8 mouse cellular contexts compared by ENCODE assay signal in genomic region chr12:3641931-3642330, GRCm38 (mm10).
DNase-seq lines count a peak whose midpoint lies in the region; ATAC-seq and TF ChIP-seq lines count a peak whose summit lies in the region.

No protein-coding gene starts in this region.

- H3K36me3 ChIP-seq in lung, embryonic 14.5 days (ENCODE audit: insufficient read depth): no peaks in the 10 kb centered on the region

- no peak overlapping the region for H3K4me2 ChIP-seq in lung, embryonic 14.5 days

- H3K9ac ChIP-seq in lung, embryonic 14.5 days: no peak overlapping the region

- TF ChIP-seq POLR2A in cerebellum, adult 2 months (IDR thresholded peaks at IDR 0.05; ENCODE audit: borderline replicate concordance, insufficient read depth, low read length): no peak

- WGBS in lung, embryonic 14.5 days: 48% methylated on average over 3 of the region's 3 CpGs
- WGBS in cerebellum, adult 2 months: 62% methylated on average over 3 of the region's 3 CpGs

- H3K27me3 ChIP-seq in lung, embryonic 14.5 days (ENCODE audit: insufficient read depth, low read length): no peaks in the 10 kb centered on the region
- no peaks in the 10 kb centered on the region for H3K27me3 ChIP-seq in cerebellum, adult 2 months (ENCODE audit: control insufficient read depth, insufficient read depth, low read length)

- no peak overlapping the region for H3K27ac ChIP-seq in lung, embryonic 14.5 days (ENCODE audit: low read depth)
- no peak overlapping the region for H3K27ac ChIP-seq in cerebellum, adult 2 months (ENCODE audit: insufficient read depth, low read length)

- DNase-seq in heart, postnatal 4 days: peak; percentile 25
- no peak for DNase-seq in heart, adult 9 months (ENCODE audit: low spot score in 2 of 2)
- DNase-seq in c-Kit-positive CD71-positive TER-119-negative erythroid progenitor cells, embryonic 14.5 days (ENCODE audit: low read depth): peak; percentile 32
- DNase-seq in lung, embryonic 14.5 days: peak; percentile 34
- DNase-seq in urinary bladder, postnatal 36 days (ENCODE audit: low spot score in 2 of 2): no peak
- DNase-seq in cerebellum, adult 2 months: no peak
- no peak for DNase-seq in testis, postnatal 10 days (ENCODE audit: low spot score)

- peak; percentile 54 for ATAC-seq in CD4-positive, CD25-positive, alpha-beta regulatory T cell, adult 4 months
- ATAC-seq in lung, embryonic 14.5 days (ENCODE audit: insufficient read depth): no peak

- TF ChIP-seq CTCF in lung, embryonic 14.5 days (IDR thresholded peaks at IDR 0.05; ENCODE audit: low read depth): peak; percentile 54
- TF ChIP-seq CTCF in cerebellum, adult 2 months (IDR thresholded peaks at IDR 0.05; ENCODE audit: borderline replicate concordance, insufficient read depth, low read depth, low read length): no peak

- no peak overlapping the region for H3K4me3 ChIP-seq in lung, embryonic 14.5 days (ENCODE audit: low read depth, low read length)
- H3K4me3 ChIP-seq in cerebellum, adult 2 months (replicated peaks; ENCODE audit: insufficient read depth, low read depth, low read length): no peak overlapping the region

- no peaks in the 10 kb centered on the region for H3K4me1 ChIP-seq in lung, embryonic 14.5 days (ENCODE audit: insufficient read depth)
- no peaks in the 10 kb centered on the region for H3K4me1 ChIP-seq in cerebellum, adult 2 months (ENCODE audit: control insufficient read depth, insufficient read depth, low read length)

- H3K9me3 ChIP-seq in lung, embryonic 14.5 days (ENCODE audit: low read depth, low read length): no peaks in the 10 kb centered on the region

Comparison
In these comparisons a context has a peak if more than half of its experiments do, and no peak if none do; other contexts are left out.
1. DNase-seq: peak in heart, postnatal 4 days (single experiment), c-Kit-positive CD71-positive TER-119-negative erythroid progenitor cells, embryonic 14.5 days (single experiment) and lung, embryonic 14.5 days (single experiment); none in heart, adult 9 months (0 of 2), urinary bladder, postnatal 36 days (0 of 2), cerebellum, adult 2 months (0 of 2) and testis, postnatal 10 days (single experiment).